Mouse (Mus musculus) midbrain, embryonic 14.5 days (tissue): ENCODE results near the gene D6Ertd527e. TPM values are rescaled to one million over a fixed set of nuclear protein-coding genes. Genes with fewer than 3 reads are reported as not detected.

ENCODE experiments used
- ATAC-seq: fragments of 200-750 bp; cut with Nextera tagmentation; 2 replicates; pipeline ENCODE4 v1.8.0; 2017; ENCODE audit warnings: moderate number of reproducible peaks, moderate library complexity; ENCODE audit not compliant: low FRiP score, low TSS enrichment
- DNase-seq: peaks from one replicate; pipeline ENCODE4 v3.0.0-alpha.2; 2015
- H3K27ac ChIP-seq: fragments of 300-500 bp; sonication (generic); replicated peaks from 2 replicates; pipeline ENCODE4 v1.5.1; 2014; ENCODE audit warnings: mild to moderate bottlenecking, low read depth, low read length, moderate library complexity
- H3K27me3 ChIP-seq: fragments of 300-500 bp; sonication (generic); 2 replicates; pipeline ENCODE4 v1.6.1; 2014; ENCODE audit warnings: low read length, control low read depth, mixed read lengths; ENCODE audit not compliant: control insufficient read depth, insufficient read depth
- H3K36me3 ChIP-seq: fragments of 300-500 bp; sonication (generic); 2 replicates; pipeline ENCODE4 v1.6.1; 2014; ENCODE audit warnings: low read length, control low read depth; ENCODE audit not compliant: control insufficient read depth, insufficient read depth
- H3K4me1 ChIP-seq: fragments of 300-500 bp; sonication (generic); 2 replicates; pipeline ENCODE4 v1.6.1; 2014; ENCODE audit warnings: mild to moderate bottlenecking, antibody characterized with exemption, low read length, control low read depth; ENCODE audit not compliant: control insufficient read depth, insufficient read depth
- H3K4me2 ChIP-seq: fragments of 300-500 bp; sonication (generic); 2 replicates; pipeline ENCODE4 v1.6.1; 2014; ENCODE audit warnings: mild to moderate bottlenecking, low read length, moderate library complexity
- H3K4me3 ChIP-seq: fragments of 300-500 bp; sonication (generic); replicated peaks from 2 replicates; pipeline ENCODE4 v1.5.1; 2014; ENCODE audit warnings: low read depth, low read length
- H3K9ac ChIP-seq: fragments of 300-500 bp; sonication (generic); replicated peaks from 2 replicates; pipeline ENCODE4 v1.6.1; 2014; ENCODE audit warnings: mild to moderate bottlenecking, low read length, moderate library complexity
- H3K9me3 ChIP-seq: fragments of 300-500 bp; sonication (generic); 2 replicates; pipeline ENCODE4 v1.6.1; 2016; ENCODE audit warnings: low read length, control low read depth, mixed read lengths; ENCODE audit not compliant: control insufficient read depth
- WGBS: fragments of 180-500 bp; shearing (Covaris S2); extraction: QIAGEN DNeasy Blood & Tissue Kit; methylation state at CpG from one replicate; pipeline ENCODE4 v1.1.7; 2014; 5-methylcytosine and 5-hydroxymethylcytosine counted together
- polyA plus RNA-seq: library from polyadenylated mRNA; unstranded; fragments of >200 nt; fragmentation: Nextera tagmentation; extraction: Ambion mirVana; gene quantifications from 2 replicates; pipeline ENCODE4 v1.2.1, GENCODE M21; 2014

Gene D6Ertd527e
- polyA plus RNA-seq, result 0.23 TPM in 1 of 2 replicates, not detected in the other

- H3K27ac ChIP-seq, result no peak within 1 kb of the TSS
- WGBS, result 88% methylated on average over 11 of the region's 11 CpGs
These were observed at the start of gene D6Ertd527e for GRCm38 (mm10) chr6:87104123-87104796. D6Ertd527e (plus strand) TSS chr6:87104746.

GRCm38 (mm10) chr6:87059754-87060153, 44.8 kb upstream of the D6Ertd527e start:
- Histone ChIP-seq H3K4me3 (no peak overlapping the region), H3K9me3 (no peaks in the 10 kb centered on the region), H3K27me3 (no peaks in the 10 kb centered on the region), H3K9ac (no peak overlapping the region), H3K4me1 (no peaks in the 10 kb centered on the region), H3K36me3 (peaks cover 83% of the 10 kb centered on the region), H3K4me2 (no peak overlapping the region), H3K27ac (no peak overlapping the region)
- no peak for ATAC-seq
- WGBS, result 95% methylated on average over 1 of the region's 1 CpGs
- DNase-seq, result no peak

More at GRCm38 (mm10) chr6:87104123-87104796, at the start of gene D6Ertd527e:
- H3K4me3 ChIP-seq, result no peak within 1 kb of the TSS
- H3K9ac ChIP-seq, result no peak within 1 kb of the TSS
- H3K9me3 ChIP-seq, result no peaks in the 10 kb centered on the region
- no peak within 1 kb of the TSS for H3K4me2 ChIP-seq
- no peak for DNase-seq
- peaks cover 6% of the 10 kb centered on the region; the same call in 1 of the 2 replicates for H3K4me1 ChIP-seq
- no peaks in the 10 kb centered on the region for H3K27me3 ChIP-seq
- no peaks in the 10 kb centered on the region for H3K36me3 ChIP-seq
- ATAC-seq, result no peak

GRCm38 (mm10) chr6:87063586-87063985, 41.0 kb upstream of the D6Ertd527e start:
- Histone ChIP-seq H3K27ac (no peak overlapping the region), H3K9me3 (no peaks in the 10 kb centered on the region), H3K36me3 (peaks cover 82% of the 10 kb centered on the region), H3K27me3 (no peaks in the 10 kb centered on the region), H3K4me2 (no peak overlapping the region), H3K9ac (no peak overlapping the region), H3K4me3 (no peak overlapping the region), H3K4me1 (no peaks in the 10 kb centered on the region)
- DNase-seq (no peak), ATAC-seq (no peak)
- 94% methylated on average over 4 of the region's 4 CpGs for WGBS

GRCm38 (mm10) chr6:87068209-87068608, 36.3 kb upstream of the D6Ertd527e start:
- ATAC-seq, result no peak
- 83% methylated on average over 2 of the region's 2 CpGs for WGBS
- H3K36me3 ChIP-seq, result peaks cover 90% of the 10 kb centered on the region

GRCm38 (mm10) chr6:87069195-87069900, 35.2 kb upstream of the D6Ertd527e start:
- no peaks in the 10 kb centered on the region for H3K4me1 ChIP-seq
- no peaks in the 10 kb centered on the region for H3K27me3 ChIP-seq
- H3K27ac ChIP-seq, result no peak overlapping the region
- no peak overlapping the region for H3K4me3 ChIP-seq
- DNase-seq, result no peak
- H3K9ac ChIP-seq, result no peak overlapping the region
- no peaks in the 10 kb centered on the region for H3K9me3 ChIP-seq
- 88% methylated on average over 7 of the region's 7 CpGs for WGBS
- H3K36me3 ChIP-seq, result peaks cover 90% of the 10 kb centered on the region
- no peak overlapping the region for H3K4me2 ChIP-seq
- no peak for ATAC-seq

More at GRCm38 (mm10) chr6:87068209-87068608, 36.3 kb upstream of the D6Ertd527e start:
- Histone ChIP-seq H3K27ac (no peak overlapping the region), H3K27me3 (no peaks in the 10 kb centered on the region), H3K4me3 (no peak overlapping the region), H3K9me3 (no peaks in the 10 kb centered on the region), H3K4me1 (no peaks in the 10 kb centered on the region), H3K9ac (no peak overlapping the region), H3K4me2 (no peak overlapping the region)
- DNase-seq, result no peak

- H3K27ac ChIP-seq, result no peak overlapping the region
- H3K4me1 ChIP-seq, result no peaks in the 10 kb centered on the region
- WGBS, result 94% methylated on average over 4 of the region's 4 CpGs
- no peak for ATAC-seq
- H3K27me3 ChIP-seq, result no peaks in the 10 kb centered on the region
- DNase-seq, result no peak
- H3K4me3 ChIP-seq, result no peak overlapping the region
- no peak overlapping the region for H3K9ac ChIP-seq
- H3K9me3 ChIP-seq, result no peaks in the 10 kb centered on the region
- peaks cover 84% of the 10 kb centered on the region for H3K36me3 ChIP-seq
- H3K4me2 ChIP-seq, result no peak overlapping the region
These were observed 33.9 kb upstream of the D6Ertd527e start for GRCm38 (mm10) chr6:87070641-87071040.

GRCm38 (mm10) chr6:87072759-87073158, 31.8 kb upstream of the D6Ertd527e start:
- H3K4me1 ChIP-seq, result no peaks in the 10 kb centered on the region
- 96% methylated on average over 4 of the region's 4 CpGs for WGBS
- no peaks in the 10 kb centered on the region for H3K27me3 ChIP-seq
- ATAC-seq (no peak), DNase-seq (no peak)
- H3K27ac ChIP-seq, result no peak overlapping the region
- no peak overlapping the region for H3K4me2 ChIP-seq
- no peak overlapping the region for H3K4me3 ChIP-seq
- no peaks in the 10 kb centered on the region for H3K9me3 ChIP-seq
- no peak overlapping the region for H3K9ac ChIP-seq
- H3K36me3 ChIP-seq, result peaks cover 81% of the 10 kb centered on the region

GRCm38 (mm10) chr6:87075092-87075685, 29.4 kb upstream of the D6Ertd527e start:
- WGBS, result 84% methylated on average over 3 of the region's 3 CpGs
- Histone ChIP-seq H3K4me2 (no peak overlapping the region), H3K9me3 (no peaks in the 10 kb centered on the region), H3K27ac (no peak overlapping the region), H3K36me3 (peaks cover 75% of the 10 kb centered on the region), H3K27me3 (no peaks in the 10 kb centered on the region), H3K4me3 (no peak overlapping the region), H3K9ac (no peak overlapping the region), H3K4me1 (no peaks in the 10 kb centered on the region)
- ATAC-seq (no peak), DNase-seq (no peak)
